Comparison of ENCODE assay signal across 8 mouse cellular contexts in the genomic region with DNA sequence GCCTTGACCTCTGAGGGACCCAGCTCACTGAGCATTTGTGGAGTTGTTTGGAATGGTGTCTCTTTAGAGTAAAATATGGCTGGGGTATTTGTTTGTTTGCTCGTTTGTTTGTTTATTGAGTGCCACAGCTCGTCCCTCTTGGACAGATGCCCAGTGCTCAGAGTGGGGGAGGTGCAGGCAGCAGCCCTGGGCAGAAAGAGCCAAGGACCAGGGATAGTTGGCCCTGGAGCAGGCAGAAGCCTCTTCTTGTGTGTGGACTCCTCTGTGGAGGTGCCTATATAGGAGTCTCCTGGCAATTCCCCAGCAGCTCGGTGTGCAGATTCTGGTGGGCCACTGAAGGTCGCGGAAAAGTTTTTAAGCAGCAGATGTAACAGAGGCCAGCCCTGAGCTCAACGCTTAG.
DNase-seq lines count a peak whose midpoint lies in the region; ATAC-seq lines count a peak whose summit lies in the region.

No protein-coding gene starts in this region.

- DNase-seq in right cerebral cortex, postnatal 14 days, result peak; percentile 54
- no peak for DNase-seq in right cerebral cortex, postnatal 25 days
- peak; percentile 55 to 72 for DNase-seq in layer of hippocampus, postnatal 14 days (ENCODE audit: low spot score in 2 of 2)
- no peak for DNase-seq in urinary bladder, adult 18-20 months (ENCODE audit: low spot score in 2 of 2)

- H3K9me3 ChIP-seq in embryonic facial prominence, embryonic 13.5 days, result no peaks in the 10 kb centered on the region
- H3K9me3 ChIP-seq in hindbrain, embryonic 13.5 days, result no peaks in the 10 kb centered on the region
- H3K9me3 ChIP-seq in midbrain, embryonic 15.5 days, result no peaks in the 10 kb centered on the region

- ATAC-seq in embryonic facial prominence, embryonic 13.5 days (ENCODE audit: insufficient number of reproducible peaks, insufficient read depth, low FRiP score, low TSS enrichment, low read depth), result no peak; the same call in 1 of the 2 replicates
- peak; percentile 66 for ATAC-seq in hindbrain, embryonic 13.5 days (ENCODE audit: low FRiP score)
- no peak; the same call in none of the 2 replicates for ATAC-seq in midbrain, embryonic 15.5 days (replicated peaks)
- ATAC-seq in activated CD4-positive, CD25-positive, alpha-beta regulatory T cell, adult 4 months, result no peak

- H3K9ac ChIP-seq in embryonic facial prominence, embryonic 13.5 days, result no peak overlapping the region
- H3K9ac ChIP-seq in hindbrain, embryonic 13.5 days, result peak overlapping the region; percentile 83; the same call in 1 of the 2 replicates
- H3K9ac ChIP-seq in midbrain, embryonic 15.5 days, result 0 out of 2 replicates have a peak overlapping the region, but pooled peaks have one; percentile 67

- 20% methylated on average over 6 of the region's 6 CpGs for WGBS in embryonic facial prominence, embryonic 13.5 days
- WGBS in hindbrain, embryonic 13.5 days, result 35% methylated on average over 6 of the region's 6 CpGs
- WGBS in midbrain, embryonic 15.5 days, result 33% methylated on average over 6 of the region's 6 CpGs

- no peak overlapping the region for H3K27ac ChIP-seq in embryonic facial prominence, embryonic 13.5 days
- no peak overlapping the region for H3K27ac ChIP-seq in hindbrain, embryonic 13.5 days
- no peak overlapping the region for H3K27ac ChIP-seq in midbrain, embryonic 15.5 days

- no peaks in the 10 kb centered on the region for H3K36me3 ChIP-seq in embryonic facial prominence, embryonic 13.5 days
- H3K36me3 ChIP-seq in hindbrain, embryonic 13.5 days, result no peaks in the 10 kb centered on the region
- H3K36me3 ChIP-seq in midbrain, embryonic 15.5 days (replicated peaks), result no peaks in the 10 kb centered on the region

- peaks cover 13% of the 10 kb centered on the region for H3K4me1 ChIP-seq in embryonic facial prominence, embryonic 13.5 days
- H3K4me1 ChIP-seq in hindbrain, embryonic 13.5 days (replicated peaks), result peaks cover 24% of the 10 kb centered on the region
- H3K4me1 ChIP-seq in midbrain, embryonic 15.5 days, result peaks cover 23% of the 10 kb centered on the region

- peak overlapping the region; percentile 100 for H3K4me2 ChIP-seq in embryonic facial prominence, embryonic 13.5 days
- peak overlapping the region; percentile 95 for H3K4me2 ChIP-seq in hindbrain, embryonic 13.5 days
- H3K4me2 ChIP-seq in midbrain, embryonic 15.5 days, result peak overlapping the region; percentile 98

- peak overlapping the region; percentile 66 for H3K4me3 ChIP-seq in embryonic facial prominence, embryonic 13.5 days
- peak overlapping the region; percentile 62 for H3K4me3 ChIP-seq in hindbrain, embryonic 13.5 days
- H3K4me3 ChIP-seq in midbrain, embryonic 15.5 days, result peak overlapping the region; percentile 63; the same call in 1 of the 2 replicates

- H3K27me3 ChIP-seq in embryonic facial prominence, embryonic 13.5 days, result peaks cover 40% of the 10 kb centered on the region
- H3K27me3 ChIP-seq in hindbrain, embryonic 13.5 days, result peaks cover 17% of the 10 kb centered on the region
- H3K27me3 ChIP-seq in midbrain, embryonic 15.5 days (replicated peaks), result no peaks in the 10 kb centered on the region

Comparison
In these comparisons a context has a peak if more than half of its experiments do, and no peak if none do; other contexts are left out.
1. DNase-seq: peak in right cerebral cortex, postnatal 14 days (single experiment) and layer of hippocampus, postnatal 14 days (2 of 2); none in right cerebral cortex, postnatal 25 days (single experiment) and urinary bladder, adult 18-20 months (0 of 2).
2. Peak in every context shown above with its lines, with median percentiles within 50 percentile points of each other: H3K4me2 ChIP-seq and H3K4me3 ChIP-seq.